Mouse (Mus musculus) left cerebral cortex, postnatal 4 days (tissue): ENCODE measurements at regions not wholly inside any gene's neighbourhood (a gene's known extent, or its start where the extent isn't known, plus 50 kb on each side); places are given as distances from the start of the nearest gene placed in this dataset.
A peak's percentile ranks its signal among the peaks of the same experiment; 100 is the strongest.

ENCODE experiments used
- DNase-seq: peaks from one replicate; pipeline ENCODE4 v3.0.0-alpha.2; 2022
- intact Hi-C: fragments of 180-260 bp; cut with DNase I; formaldehyde crosslinking; loops from one replicate; pipeline ENCODE4 v1.15.1; 2025

- DNase-seq: no peak
- intact Hi-C loops: no loop called here
Observed at GRCm38 (mm10) chr6:51036074-51036473, 381.8 kb upstream of the Npvf start.

DNA sequence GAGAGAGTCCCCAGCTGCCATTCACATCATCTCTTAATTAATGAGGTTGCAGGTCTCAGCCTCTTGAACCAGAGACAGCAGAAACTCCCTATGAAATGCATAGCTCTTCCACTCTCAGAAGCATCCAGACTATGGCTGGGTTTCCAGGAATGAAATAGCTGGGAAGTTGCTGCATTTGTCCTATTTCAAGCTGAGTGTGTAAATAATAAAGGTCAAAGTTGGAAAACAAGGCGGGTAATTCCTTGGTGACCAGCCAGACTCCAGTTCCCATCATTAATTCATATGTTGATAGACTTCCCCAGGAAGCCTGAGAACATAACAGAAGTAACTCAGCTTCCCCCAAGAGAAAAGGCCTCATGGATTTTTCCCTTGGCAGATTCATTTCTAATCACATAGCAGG is 382.3 kb upstream of the Npvf start:
- no peak for DNase-seq
- intact Hi-C loops: no loop called here

DNA sequence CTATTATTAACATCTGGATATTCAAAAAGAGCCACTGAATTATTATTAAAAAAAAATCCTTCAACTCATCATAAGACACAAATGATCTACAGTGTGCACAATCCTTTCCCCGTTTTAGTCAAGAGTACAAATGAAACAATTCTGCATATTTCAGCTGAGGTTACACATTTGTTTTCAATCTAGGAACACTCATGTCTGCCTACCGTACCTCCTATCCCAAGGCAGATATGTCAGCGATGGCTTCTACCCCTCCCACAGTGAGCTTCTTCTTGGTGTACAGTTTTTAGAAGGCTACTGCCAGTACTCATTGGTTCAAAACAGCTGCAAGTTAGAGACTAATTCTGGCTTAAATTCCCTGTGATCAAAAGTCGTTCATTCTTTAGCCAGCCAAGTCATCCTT is 382.7 kb upstream of the Npvf start:
- intact Hi-C loops: no loop called here

DNA sequence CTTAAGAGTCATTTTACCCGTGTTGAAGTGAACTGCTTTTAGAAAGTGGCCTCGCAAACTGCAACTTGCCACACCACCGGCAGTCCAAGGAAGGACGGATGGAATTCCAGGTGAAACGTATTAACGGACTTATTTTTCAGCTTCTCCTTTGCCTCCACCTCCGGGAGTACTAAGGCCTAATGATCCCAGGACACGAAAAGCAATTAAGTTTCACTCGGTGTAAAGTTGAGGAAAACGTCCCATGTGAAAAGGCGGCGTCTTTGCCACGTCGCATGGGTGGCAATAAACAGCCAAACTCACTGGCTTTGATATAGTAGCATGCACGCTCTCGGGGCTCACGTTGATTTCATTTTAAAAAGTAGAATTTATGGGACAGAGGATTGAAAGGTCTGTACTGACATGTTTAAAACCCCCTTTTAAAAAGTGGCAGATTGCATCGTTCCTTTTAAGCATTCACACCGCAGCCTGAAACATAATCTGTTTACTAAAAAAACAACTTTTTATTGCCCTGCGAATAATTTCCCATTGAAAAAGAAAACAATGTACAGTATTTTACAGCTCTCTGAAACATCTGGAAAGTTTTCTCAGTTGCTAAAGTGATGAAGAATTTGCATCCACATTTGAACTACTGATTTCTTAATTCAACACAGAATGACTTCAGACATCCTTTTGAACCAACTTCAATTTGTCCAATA is 385.4 kb upstream of the Npvf start:
- intact Hi-C loops: no loop called here
- DNase-seq: no peak

More for the DNA sequence above, 382.7 kb upstream of the Npvf start:
- no peak for DNase-seq

DNA sequence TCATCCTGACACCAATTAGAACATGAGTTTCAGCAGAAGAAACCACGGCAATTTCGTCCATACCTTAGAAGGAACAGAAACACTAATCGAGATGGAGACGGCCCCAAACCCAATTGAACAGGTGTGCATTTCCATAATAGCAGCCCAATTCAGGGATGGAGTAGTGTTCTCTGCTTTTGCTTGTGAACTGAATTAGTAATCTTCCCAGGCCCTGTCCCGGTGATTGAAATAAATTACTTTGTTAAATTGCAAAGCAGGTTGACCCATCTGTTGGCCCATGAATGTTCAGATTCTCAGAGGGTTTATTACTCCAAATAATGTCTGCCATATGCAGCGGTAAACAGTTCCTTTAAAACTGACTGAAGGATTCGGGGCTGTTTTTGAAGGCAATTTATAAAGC is 388.5 kb upstream of the Nfe2l3 start:
- intact Hi-C loops: no loop called here
- DNase-seq: no peak

- intact Hi-C loops: no loop called here
Observed at GRCm38 (mm10) chr6:51044873-51045272, 387.6 kb upstream of the Nfe2l3 start.

GRCm38 (mm10) chr6:51052451-51052921 is 380.0 kb upstream of the Nfe2l3 start:
- intact Hi-C loops: no loop called here
- DNase-seq: no peak

More at GRCm38 (mm10) chr6:51044873-51045272, 387.6 kb upstream of the Nfe2l3 start:
- DNase-seq: no peak

DNA sequence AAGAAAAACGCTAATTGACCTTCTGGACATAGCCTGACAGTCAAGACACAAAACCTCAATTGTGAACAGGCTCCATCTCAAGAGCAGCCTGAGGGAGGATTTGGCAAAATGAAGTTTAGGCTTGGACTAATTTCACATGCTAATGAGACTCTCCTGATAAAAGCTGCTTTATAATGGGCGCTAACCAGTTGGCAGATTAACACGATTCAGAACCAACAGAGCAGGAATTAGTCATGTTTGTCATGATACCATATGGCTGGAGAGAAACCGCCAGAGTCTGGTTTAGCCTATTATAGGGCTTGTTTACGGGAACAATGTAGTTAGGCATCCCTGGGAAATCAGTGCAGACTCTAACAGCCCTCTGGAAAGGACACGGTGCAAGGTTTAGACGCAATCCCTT is 375.2 kb upstream of the Nfe2l3 start:
- DNase-seq: peak; percentile 52
- intact Hi-C loops: no loop called here

- intact Hi-C loops: no loop called here
Observed at GRCm38 (mm10) chr6:51059923-51060847, 372.3 kb upstream of the Nfe2l3 start.

GRCm38 (mm10) chr6:51060848-51061535 is 371.5 kb upstream of the Nfe2l3 start:
- intact Hi-C loops: no loop called here

More at GRCm38 (mm10) chr6:51059923-51060847, 372.3 kb upstream of the Nfe2l3 start:
- peak; percentile 76 for DNase-seq

DNA sequence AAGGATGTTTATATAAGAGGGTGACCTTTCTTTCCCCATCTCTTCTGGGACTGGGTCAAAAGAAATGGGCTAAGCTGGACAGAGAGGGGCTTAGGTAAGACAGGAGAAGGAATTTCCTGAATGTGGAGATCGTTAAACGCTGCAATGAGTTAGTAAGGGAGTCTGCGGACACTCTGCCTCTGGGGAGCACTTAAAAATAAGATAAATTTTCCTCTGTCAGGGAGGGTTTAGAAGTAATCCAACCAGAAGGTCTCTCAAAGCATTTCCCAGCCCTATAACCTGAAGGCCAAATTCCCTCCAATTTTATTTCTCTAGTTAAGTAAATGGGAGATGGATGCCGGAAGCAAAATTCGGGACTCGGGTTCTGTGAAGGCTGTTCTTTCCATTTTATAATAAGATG is 367.3 kb upstream of the Nfe2l3 start:
- DNase-seq: no peak
- intact Hi-C loops: no loop called here

More at GRCm38 (mm10) chr6:51060848-51061535, 371.5 kb upstream of the Nfe2l3 start:
- peak; percentile 35 for DNase-seq

DNA sequence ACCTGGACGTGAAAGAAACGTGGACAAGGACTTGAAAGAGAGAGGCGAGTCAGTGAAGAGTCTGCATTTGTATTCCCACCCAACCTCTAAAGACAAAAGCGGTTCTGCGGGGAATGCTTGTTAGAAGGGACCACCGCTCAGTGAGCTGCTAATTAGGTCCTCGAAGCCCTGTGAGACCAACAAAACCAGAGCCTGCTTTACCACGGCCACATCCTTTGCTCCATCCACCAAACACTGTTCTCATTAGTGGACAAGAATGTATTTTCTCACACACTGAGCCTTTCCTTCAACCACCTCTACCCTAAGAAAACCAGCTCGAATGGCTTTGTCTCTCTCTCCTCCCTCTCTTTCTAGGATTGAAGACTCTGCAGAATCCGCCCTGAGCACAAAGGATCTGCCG is 365.1 kb upstream of the Nfe2l3 start:
- intact Hi-C loops: no loop called here
- no peak for DNase-seq

- intact Hi-C loops: no loop called here
- no peak for DNase-seq
Observed at GRCm38 (mm10) chr6:51069945-51070344, 362.5 kb upstream of the Nfe2l3 start.

DNA sequence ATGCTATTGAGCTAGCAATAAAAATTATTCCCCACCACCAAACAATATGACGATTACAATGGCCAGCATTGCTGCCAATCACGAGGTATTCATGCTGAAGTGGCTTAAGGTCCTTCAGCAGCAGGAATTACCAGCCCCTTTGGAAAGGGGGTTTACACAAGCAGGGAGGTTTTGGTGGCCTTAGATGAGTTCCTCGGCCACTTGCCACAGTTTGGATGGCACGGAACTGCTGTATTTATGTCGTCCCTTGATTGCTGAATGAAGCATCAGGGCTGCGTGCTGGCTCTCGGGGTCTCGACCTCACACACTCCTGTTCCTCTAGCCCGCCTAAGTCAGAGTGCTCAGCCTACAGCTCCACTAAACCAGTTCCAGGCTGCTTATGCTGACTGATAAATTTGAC is 361.2 kb upstream of the Nfe2l3 start:
- DNase-seq: no peak
- intact Hi-C loops: no loop called here

GRCm38 (mm10) chr6:51075026-51075425 is 357.4 kb upstream of the Nfe2l3 start:
- DNase-seq: no peak
- intact Hi-C loops: no loop called here

DNA sequence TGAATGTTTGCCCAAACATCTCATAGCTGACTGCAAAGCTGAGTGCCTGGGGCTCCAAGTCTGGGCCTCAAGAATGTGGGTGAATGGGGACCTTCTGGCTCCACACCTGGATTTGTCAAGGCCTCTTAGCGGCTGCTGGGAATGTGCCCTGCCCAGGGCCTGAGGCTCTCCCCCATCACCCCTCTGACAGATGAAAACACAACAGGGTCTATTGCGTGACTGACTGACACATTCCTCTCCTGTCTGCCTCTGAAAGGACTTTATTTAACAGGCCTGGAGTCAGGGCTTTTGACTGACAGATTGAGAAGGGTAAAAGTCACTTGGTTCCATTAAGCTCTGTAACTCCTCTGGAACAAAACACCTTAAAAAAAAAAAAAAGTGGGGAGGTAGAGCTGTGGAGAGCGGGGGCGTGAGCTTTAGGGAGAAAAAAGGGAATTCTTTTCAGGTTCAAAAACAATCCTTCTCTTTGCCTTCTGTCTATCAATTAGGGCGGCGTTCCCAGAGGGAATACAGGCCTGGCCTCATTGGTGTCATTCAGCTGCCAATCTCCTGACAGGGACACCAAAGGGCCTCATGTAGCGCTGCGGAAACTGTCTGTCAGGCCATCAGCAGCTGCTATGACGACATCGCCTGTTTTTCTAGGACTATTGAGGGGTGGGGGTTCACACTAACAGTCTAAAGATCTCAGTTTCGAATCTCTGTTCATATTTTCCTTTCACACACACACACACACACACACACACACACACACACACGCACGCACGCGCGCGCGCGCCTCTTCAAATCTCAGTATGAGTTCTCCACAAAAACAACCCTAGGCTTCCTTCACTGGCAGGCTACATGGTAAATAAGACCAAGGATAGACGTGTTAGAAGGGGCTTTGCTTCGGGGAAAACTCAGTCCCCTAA is 355.4 kb upstream of the Nfe2l3 start:
- peak; percentile 58 for DNase-seq
- intact Hi-C loops: no loop called here

DNA sequence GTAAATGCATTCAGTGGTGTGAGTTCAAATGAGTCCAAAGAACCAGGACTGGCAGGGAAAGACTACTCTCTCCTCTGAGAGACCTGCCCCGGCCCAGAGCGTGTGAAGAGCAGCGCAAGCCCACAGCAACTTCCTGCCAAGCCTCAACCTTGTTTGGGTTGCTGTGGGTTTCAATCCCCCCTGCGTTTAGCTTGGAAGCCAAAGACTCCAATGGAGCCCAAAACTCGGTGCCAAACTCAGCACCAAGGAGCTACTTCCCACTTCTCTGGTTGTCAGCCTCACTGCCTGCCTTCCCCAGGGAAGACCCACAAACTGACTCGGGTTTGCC is 354.7 kb upstream of the Nfe2l3 start:
- DNase-seq: peak; percentile 64
- intact Hi-C loops: no loop called here

DNA sequence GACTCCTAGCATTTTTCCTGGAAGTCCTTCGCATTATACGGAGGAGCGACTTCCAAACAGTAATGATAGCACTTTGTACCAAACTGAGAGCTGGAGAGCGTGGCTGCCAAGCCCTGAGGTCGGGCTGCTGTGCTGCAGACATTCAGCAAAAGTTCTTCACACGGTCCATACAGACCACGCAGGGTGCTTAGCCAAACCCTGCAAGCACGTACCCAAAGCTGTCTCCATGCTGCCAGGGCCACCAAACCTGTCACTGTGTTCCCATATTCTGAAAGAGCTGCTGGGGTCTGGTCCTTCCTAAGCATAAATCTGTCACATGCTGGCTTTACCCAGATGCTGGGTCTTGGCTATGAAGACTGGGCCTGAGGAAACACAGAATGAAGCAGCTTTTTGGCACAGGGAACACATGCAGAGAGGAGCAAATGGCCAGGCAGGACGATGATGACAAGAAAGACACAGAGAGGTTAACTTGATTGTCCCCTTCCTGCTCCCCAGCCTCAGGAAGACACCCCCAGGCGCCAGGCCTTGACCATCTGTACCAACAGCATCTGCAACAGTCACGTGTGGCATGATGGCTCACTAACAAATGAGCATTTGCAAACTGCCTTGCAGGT is 354.0 kb upstream of the Nfe2l3 start:
- peak; percentile 89 for DNase-seq
- intact Hi-C loops: no loop called here

DNA sequence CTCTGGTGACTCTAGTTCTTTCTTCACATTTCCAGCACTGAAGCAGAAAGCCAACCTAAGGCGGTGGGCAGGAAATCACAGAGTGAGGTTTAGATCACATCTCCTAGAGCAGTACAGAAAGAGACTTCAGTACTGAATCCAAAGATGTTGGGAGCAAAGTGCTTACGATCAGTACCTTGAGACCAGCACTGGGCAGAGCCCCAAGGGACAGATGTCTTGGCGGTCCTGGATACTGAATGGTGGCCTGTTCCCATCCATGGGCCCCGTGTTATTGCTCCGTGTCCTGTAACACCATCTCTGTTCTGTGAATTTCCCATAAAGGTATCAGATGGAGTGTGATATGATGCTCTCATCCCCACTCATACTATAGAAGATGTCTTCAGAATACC is 353.5 kb upstream of the Nfe2l3 start:
- intact Hi-C loops: no loop called here
- peak; percentile 56 for DNase-seq

DNA sequence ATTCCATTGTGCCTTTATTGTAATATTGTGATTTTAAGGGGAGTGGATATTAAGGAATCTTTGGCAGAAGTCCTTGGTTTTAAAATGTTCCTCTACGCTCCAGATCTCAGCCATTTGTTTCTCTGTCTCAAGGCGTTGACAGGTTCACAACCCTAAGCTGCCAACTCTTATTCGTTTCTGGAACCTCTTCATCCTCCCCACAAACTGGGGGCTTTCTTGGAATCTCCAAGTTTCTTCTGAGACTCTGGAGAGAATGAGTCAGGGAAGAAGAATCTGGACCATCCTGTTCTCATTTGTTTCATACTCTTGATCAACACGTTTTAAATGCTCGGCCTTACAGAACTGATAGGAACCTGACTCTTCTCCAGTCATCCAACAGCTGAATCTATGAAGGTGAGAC is 351.4 kb upstream of the Nfe2l3 start:
- intact Hi-C loops: no loop called here
- DNase-seq: no peak
